Mouse (Mus musculus) testis, adult 2 months (tissue): ENCODE measurements around the gene Zmiz1.

Experiments used
- CTCF ChIP-seq: fragments of 200-500 bp; IDR thresholded peaks from 2 replicates; pipeline ENCODE4 v1.5.1; 2012; ENCODE audit warnings: low read depth, mild to moderate bottlenecking, inconsistent platforms, low read length, moderate library complexity; ENCODE audit not compliant: control insufficient read depth, insufficient read depth, insufficient replicate concordance
- POLR2A ChIP-seq: fragments of 200-500 bp; IDR thresholded peaks from 2 replicates; pipeline ENCODE4 v1.6.1; 2012; ENCODE audit warnings: low read depth, mild to moderate bottlenecking, inconsistent platforms, low read length, moderate library complexity; ENCODE audit not compliant: control insufficient read depth

- TF ChIP-seq CTCF: no peak
- no peak for TF ChIP-seq POLR2A
These were observed 20.7 kb upstream of the Zmiz1 start for GRCm38 (mm10) chr14:25438255-25438654.
